Comparison of ENCODE assay signal across 19 mouse cellular contexts in genomic region chr11:81570406-81570805, GRCm38 (mm10).
DNase-seq lines count a peak whose midpoint lies in the region; ATAC-seq lines count a peak whose summit lies in the region.
"Had no signal": no experiment of that assay in that cellular context is flagged by ENCODE, and none has a peak within 500 bp of the region (broad histone marks: within the 10 kb centered on the region; RNA-seq: fewer than 3 reads in every experiment).

No protein-coding gene starts in this region.

- H3K27me3 ChIP-seq in forebrain, embryonic 15.5 days = no peaks in the 10 kb centered on the region
- H3K27me3 ChIP-seq in forebrain, embryonic 12.5 days = no peaks in the 10 kb centered on the region
- H3K27me3 ChIP-seq in midbrain, embryonic 11.5 days (ENCODE audit: control insufficient read depth, insufficient read depth, low read length) = no peaks in the 10 kb centered on the region
- no peaks in the 10 kb centered on the region for H3K27me3 ChIP-seq in midbrain, embryonic 10.5 days (ENCODE audit: low read depth, poor library complexity, severe bottlenecking)
- no peaks in the 10 kb centered on the region for H3K27me3 ChIP-seq in forebrain, embryonic 16.5 days (replicated peaks; ENCODE audit: control insufficient read depth, insufficient read depth, low read length)
- H3K27me3 ChIP-seq: hindbrain, embryonic 12.5 days; liver, embryonic 15.5 days had no signal

- H3K9ac ChIP-seq in forebrain, embryonic 15.5 days (replicated peaks) = no peak overlapping the region
- H3K9ac ChIP-seq in forebrain, embryonic 12.5 days = no peak overlapping the region
- no peak overlapping the region for H3K9ac ChIP-seq in midbrain, embryonic 11.5 days (ENCODE audit: low read length)
- H3K9ac ChIP-seq in forebrain, embryonic 16.5 days (replicated peaks; ENCODE audit: low read depth, low read length) = no peak overlapping the region
- H3K9ac ChIP-seq: hindbrain, embryonic 12.5 days; liver, embryonic 15.5 days had no signal

- no peaks in the 10 kb centered on the region for H3K36me3 ChIP-seq in forebrain, embryonic 15.5 days
- H3K36me3 ChIP-seq in forebrain, embryonic 12.5 days (replicated peaks) = no peaks in the 10 kb centered on the region
- no peaks in the 10 kb centered on the region for H3K36me3 ChIP-seq in midbrain, embryonic 11.5 days (ENCODE audit: control insufficient read depth, insufficient read depth, low read length)
- H3K36me3 ChIP-seq in midbrain, embryonic 10.5 days = no peaks in the 10 kb centered on the region
- no peaks in the 10 kb centered on the region for H3K36me3 ChIP-seq in forebrain, embryonic 16.5 days (ENCODE audit: control insufficient read depth, insufficient read depth)
- H3K36me3 ChIP-seq: embryonic facial prominence, embryonic 10.5 days; hindbrain, embryonic 12.5 days; liver, embryonic 15.5 days had no signal

- peak; percentile 70 for ATAC-seq in forebrain, embryonic 15.5 days (replicated peaks)
- no peak for ATAC-seq in forebrain, embryonic 12.5 days (ENCODE audit: low FRiP score)
- no peak for ATAC-seq in midbrain, embryonic 11.5 days (ENCODE audit: low FRiP score)
- peak; percentile 86 for ATAC-seq in forebrain, embryonic 16.5 days

- 40% methylated on average over 3 of the region's 3 CpGs for WGBS in forebrain, embryonic 15.5 days
- WGBS in forebrain, embryonic 12.5 days = 80% methylated on average over 3 of the region's 3 CpGs
- WGBS in midbrain, embryonic 11.5 days = 82% methylated on average over 3 of the region's 3 CpGs
- WGBS in midbrain, embryonic 10.5 days = 73% methylated on average over 3 of the region's 3 CpGs
- 21% methylated on average over 3 of the region's 3 CpGs for WGBS in forebrain, embryonic 16.5 days

- DNase-seq in cerebellum, adult 18-20 months = peak; percentile 12 to 18
- DNase-seq in cerebellum, postnatal 4 days (ENCODE audit: low spot score in 2 of 2) = no peak
- DNase-seq in midbrain, embryonic 11.5 days (ENCODE audit: low spot score, missing footprints) = peak; percentile 37
- no peak for DNase-seq in midbrain, embryonic 10.5 days (ENCODE audit: low spot score)
- no peak for DNase-seq in adrenal gland, postnatal 14 days
- DNase-seq: adrenal gland, adult 2 months; gastrocnemius, adult 2 months; heart, postnatal 14 days; kidney, adult 9 months; kidney, postnatal 36 days; lung, postnatal 10 days; thymus, postnatal 14 days had no signal

- H3K4me3 ChIP-seq in forebrain, embryonic 15.5 days = no peak overlapping the region
- H3K4me3 ChIP-seq in forebrain, embryonic 12.5 days (replicated peaks) = no peak overlapping the region
- no peak overlapping the region for H3K4me3 ChIP-seq in midbrain, embryonic 11.5 days (ENCODE audit: low read depth, low read length)
- no peak overlapping the region for H3K4me3 ChIP-seq in midbrain, embryonic 10.5 days
- H3K4me3 ChIP-seq in forebrain, embryonic 16.5 days (replicated peaks; ENCODE audit: low read length) = no peak overlapping the region
- H3K4me3 ChIP-seq: embryonic facial prominence, embryonic 10.5 days; gastrocnemius, adult 2 months; hindbrain, embryonic 12.5 days; liver, embryonic 15.5 days had no signal

- H3K4me2 ChIP-seq in forebrain, embryonic 15.5 days (replicated peaks) = no peak overlapping the region
- no peak overlapping the region for H3K4me2 ChIP-seq in forebrain, embryonic 12.5 days
- no peak overlapping the region for H3K4me2 ChIP-seq in midbrain, embryonic 11.5 days
- H3K4me2 ChIP-seq in forebrain, embryonic 16.5 days (ENCODE audit: low read length) = no peak overlapping the region
- H3K4me2 ChIP-seq: heart, embryonic 11.5 days; hindbrain, embryonic 12.5 days; liver, embryonic 15.5 days had no signal

- no peaks in the 10 kb centered on the region for H3K9me3 ChIP-seq in forebrain, embryonic 15.5 days
- H3K9me3 ChIP-seq in forebrain, embryonic 12.5 days = no peaks in the 10 kb centered on the region
- H3K9me3 ChIP-seq in midbrain, embryonic 11.5 days (ENCODE audit: control insufficient read depth, low read length) = no peaks in the 10 kb centered on the region
- no peaks in the 10 kb centered on the region for H3K9me3 ChIP-seq in midbrain, embryonic 10.5 days (replicated peaks)
- no peaks in the 10 kb centered on the region for H3K9me3 ChIP-seq in forebrain, embryonic 16.5 days (ENCODE audit: control insufficient read depth, low read length)
- H3K9me3 ChIP-seq: embryonic facial prominence, embryonic 10.5 days; hindbrain, embryonic 12.5 days; liver, embryonic 15.5 days had no signal

- 0 out of 2 replicates have a peak overlapping the region, but pooled peaks have one; percentile 24 for H3K27ac ChIP-seq in forebrain, embryonic 15.5 days (replicated peaks)
- no peak overlapping the region for H3K27ac ChIP-seq in forebrain, embryonic 12.5 days
- H3K27ac ChIP-seq in midbrain, embryonic 11.5 days (ENCODE audit: low read depth, low read length) = no peak overlapping the region
- no peak overlapping the region for H3K27ac ChIP-seq in midbrain, embryonic 10.5 days (replicated peaks)
- no peak overlapping the region for H3K27ac ChIP-seq in forebrain, embryonic 16.5 days (ENCODE audit: low read length)
- H3K27ac ChIP-seq: embryonic facial prominence, embryonic 10.5 days; gastrocnemius, adult 2 months; hindbrain, embryonic 12.5 days; liver, embryonic 15.5 days had no signal

- peaks cover 12% of the 10 kb centered on the region for H3K4me1 ChIP-seq in forebrain, embryonic 15.5 days
- H3K4me1 ChIP-seq in forebrain, embryonic 12.5 days = no peaks in the 10 kb centered on the region
- no peaks in the 10 kb centered on the region for H3K4me1 ChIP-seq in midbrain, embryonic 11.5 days (ENCODE audit: control insufficient read depth, insufficient read depth, low read length)
- H3K4me1 ChIP-seq in midbrain, embryonic 10.5 days = no peaks in the 10 kb centered on the region
- peaks cover 5% of the 10 kb centered on the region; the same call in 1 of the 2 replicates for H3K4me1 ChIP-seq in forebrain, embryonic 16.5 days (replicated peaks; ENCODE audit: control insufficient read depth, insufficient read depth, low read length)
- H3K4me1 ChIP-seq: embryonic facial prominence, embryonic 10.5 days; hindbrain, embryonic 12.5 days; liver, embryonic 15.5 days had no signal

Comparison
In these comparisons a context has a peak if more than half of its experiments do, and no peak if none do; other contexts are left out.
1. DNase-seq: peak in cerebellum, adult 18-20 months (2 of 2) and midbrain, embryonic 11.5 days (single experiment); none in cerebellum, postnatal 4 days (0 of 2), midbrain, embryonic 10.5 days (single experiment) and adrenal gland, postnatal 14 days (single experiment).
2. ATAC-seq: peak in forebrain, embryonic 15.5 days (single experiment) and forebrain, embryonic 16.5 days (single experiment); none in forebrain, embryonic 12.5 days (single experiment) and midbrain, embryonic 11.5 days (single experiment).